Mouse (Mus musculus): ENCODE results near the gene Enox1. TPM values are rescaled to one million over a fixed set of nuclear protein-coding genes. Genes with fewer than 3 reads are reported as not detected.

Enox1 gene
- total and polyA plus RNA-seq, 2 experiments from 2014 or later: 23.1 to 49.6 TPM

GRCm38 (mm10) chr14:77563922-77564321 is 407.4 kb downstream of the Enox1 start:
- Histone ChIP-seq H3K9me3 (ENCODE audit: low read length) (no peaks in the 10 kb centered on the region), H3K4me2 (ENCODE audit: low read depth, low read length, poor library complexity, severe bottlenecking) (no peak overlapping the region), H3K36me3 (ENCODE audit: insufficient read depth, low read length) (no peaks in the 10 kb centered on the region), H3K4me1 (ENCODE audit: insufficient read depth, low read length) (no peaks in the 10 kb centered on the region), H3K9ac (replicated peaks; ENCODE audit: low read length, poor library complexity, severe bottlenecking) (no peak overlapping the region), H3K27ac (ENCODE audit: low read depth, low read length) (no peak overlapping the region), H3K4me3 (ENCODE audit: low read depth, low read length) (no peak overlapping the region), H3K27me3 (ENCODE audit: insufficient read depth, low read length) (no peaks in the 10 kb centered on the region)
- no peak for ATAC-seq (ENCODE audit: low FRiP score)
- no peak for DNase-seq (ENCODE audit: low spot score)
- no peak for TF ChIP-seq CTCF (IDR thresholded peaks at IDR 0.05)
- WGBS: 73% methylated on average over 5 of the region's 5 CpGs

- H3K27ac ChIP-seq (ENCODE audit: low read depth, low read length): no peak overlapping the region
- H3K36me3 ChIP-seq (ENCODE audit: insufficient read depth, low read length): no peaks in the 10 kb centered on the region
- H3K9me3 ChIP-seq (ENCODE audit: low read length): no peaks in the 10 kb centered on the region
- no peak overlapping the region for H3K4me3 ChIP-seq (ENCODE audit: low read depth, low read length)
- no peaks in the 10 kb centered on the region for H3K27me3 ChIP-seq (ENCODE audit: insufficient read depth, low read length)
- no peak overlapping the region for H3K4me2 ChIP-seq (ENCODE audit: low read depth, low read length, poor library complexity, severe bottlenecking)
- H3K4me1 ChIP-seq (ENCODE audit: insufficient read depth, low read length): no peaks in the 10 kb centered on the region
- WGBS: 76% methylated on average over 2 of the region's 2 CpGs
- ATAC-seq (ENCODE audit: low FRiP score): no peak
- no peak for DNase-seq (ENCODE audit: low spot score)
- H3K9ac ChIP-seq (replicated peaks; ENCODE audit: low read length, poor library complexity, severe bottlenecking): no peak overlapping the region
- TF ChIP-seq CTCF (IDR thresholded peaks at IDR 0.05): no peak
Measured at GRCm38 (mm10) chr14:77567120-77567519, 410.6 kb downstream of the Enox1 start.

- Histone ChIP-seq H3K4me1 (ENCODE audit: insufficient read depth, low read length) (peaks cover 8% of the 10 kb centered on the region; the same call in 1 of the 2 replicates), H3K4me3 (ENCODE audit: low read depth, low read length) (no peak overlapping the region), H3K27me3 (ENCODE audit: insufficient read depth, low read length) (no peaks in the 10 kb centered on the region), H3K9ac (replicated peaks; ENCODE audit: low read length, poor library complexity, severe bottlenecking) (no peak overlapping the region), H3K4me2 (ENCODE audit: low read depth, low read length, poor library complexity, severe bottlenecking) (no peak overlapping the region), H3K9me3 (ENCODE audit: low read length) (no peaks in the 10 kb centered on the region), H3K27ac (ENCODE audit: low read depth, low read length) (no peak overlapping the region), H3K36me3 (ENCODE audit: insufficient read depth, low read length) (no peaks in the 10 kb centered on the region)
- no peak for TF ChIP-seq CTCF (IDR thresholded peaks at IDR 0.05)
- DNase-seq (ENCODE audit: low spot score): no peak
- no peak for ATAC-seq (ENCODE audit: low FRiP score)
- 20% methylated on average over 3 of the region's 3 CpGs for WGBS
Measured at GRCm38 (mm10) chr14:77574436-77574835, 417.9 kb downstream of the Enox1 start.

DNA sequence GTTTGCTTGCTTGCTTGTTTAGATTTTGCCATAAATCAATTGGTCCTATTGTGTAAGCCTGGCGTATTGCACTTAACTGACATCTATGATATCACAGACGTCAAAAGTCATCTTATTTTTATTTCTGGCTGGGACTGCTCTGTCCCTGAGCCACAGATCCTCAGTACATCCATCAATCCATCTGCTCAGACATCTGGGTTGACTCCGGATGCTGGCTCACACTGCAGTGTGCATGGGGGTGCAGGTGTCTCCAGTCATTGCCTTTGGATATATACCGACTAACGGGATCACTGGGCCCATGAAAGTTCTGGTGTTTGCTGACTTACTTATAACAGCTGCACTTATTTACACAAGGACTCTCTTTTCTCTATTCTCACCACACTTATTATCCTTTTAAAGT is 419.8 kb downstream of the Enox1 start:
- Histone ChIP-seq H3K4me1 (ENCODE audit: insufficient read depth, low read length) (peaks cover 8% of the 10 kb centered on the region; the same call in 1 of the 2 replicates), H3K4me3 (ENCODE audit: low read depth, low read length) (no peak overlapping the region), H3K36me3 (ENCODE audit: insufficient read depth, low read length) (no peaks in the 10 kb centered on the region), H3K27ac (ENCODE audit: low read depth, low read length) (no peak overlapping the region), H3K4me2 (ENCODE audit: low read depth, low read length, poor library complexity, severe bottlenecking) (no peak overlapping the region), H3K27me3 (ENCODE audit: insufficient read depth, low read length) (no peaks in the 10 kb centered on the region), H3K9me3 (ENCODE audit: low read length) (no peaks in the 10 kb centered on the region), H3K9ac (replicated peaks; ENCODE audit: low read length, poor library complexity, severe bottlenecking) (no peak overlapping the region)
- ATAC-seq (ENCODE audit: low FRiP score) (no peak), DNase-seq (ENCODE audit: low spot score) (no peak)
- TF ChIP-seq CTCF (IDR thresholded peaks at IDR 0.05): no peak
- 80% methylated on average over 5 of the region's 5 CpGs for WGBS

DNA sequence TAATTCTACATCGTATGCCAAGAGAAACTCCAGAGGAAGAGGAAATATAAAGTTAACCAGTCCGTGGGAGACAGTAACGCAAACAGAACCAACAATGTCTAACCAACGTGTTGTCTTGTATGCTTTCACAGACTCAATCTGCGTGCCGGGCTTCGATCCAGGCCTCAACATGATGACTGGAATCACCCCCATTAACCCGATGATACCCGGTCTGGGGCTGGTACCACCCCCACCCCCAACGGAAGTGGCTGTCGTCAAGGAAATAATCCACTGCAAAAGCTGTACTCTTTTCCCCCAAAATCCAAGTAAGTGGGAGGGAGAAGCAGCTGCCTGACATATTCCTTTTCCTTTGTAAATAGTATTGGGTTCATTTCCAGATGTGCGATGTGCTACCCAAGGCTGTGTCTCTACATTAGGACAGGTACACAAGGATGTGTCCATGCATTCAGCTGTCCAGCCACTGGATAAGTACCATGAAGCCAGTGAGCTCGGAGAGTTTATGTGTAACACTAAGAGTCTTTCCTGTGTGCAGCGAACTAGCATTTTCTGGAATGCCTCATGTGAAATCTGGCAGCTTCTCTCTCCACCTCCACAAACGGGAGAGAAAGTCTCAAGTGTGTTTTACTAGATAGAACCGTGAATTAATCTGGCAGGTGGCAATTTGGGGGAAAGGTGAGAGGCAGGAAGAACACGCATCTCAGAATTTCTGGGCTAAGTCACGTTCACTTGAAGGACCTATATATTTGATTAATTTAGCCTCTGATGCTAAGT is 421.1 kb downstream of the Enox1 start:
- Histone ChIP-seq H3K4me2 (ENCODE audit: low read depth, low read length, poor library complexity, severe bottlenecking) (no peak overlapping the region), H3K4me1 (ENCODE audit: insufficient read depth, low read length) (peaks cover 8% of the 10 kb centered on the region; the same call in 1 of the 2 replicates), H3K36me3 (ENCODE audit: insufficient read depth, low read length) (no peaks in the 10 kb centered on the region), H3K4me3 (ENCODE audit: low read depth, low read length) (no peak overlapping the region), H3K9me3 (ENCODE audit: low read length) (no peaks in the 10 kb centered on the region), H3K27me3 (ENCODE audit: insufficient read depth, low read length) (no peaks in the 10 kb centered on the region), H3K27ac (ENCODE audit: low read depth, low read length) (no peak overlapping the region), H3K9ac (replicated peaks; ENCODE audit: low read length, poor library complexity, severe bottlenecking) (no peak overlapping the region)
- no peak for DNase-seq (ENCODE audit: low spot score)
- TF ChIP-seq CTCF (IDR thresholded peaks at IDR 0.05): no peak
- WGBS: 75% methylated on average over 18 of the region's 18 CpGs
- no peak for ATAC-seq (ENCODE audit: low FRiP score)

- H3K4me1 ChIP-seq (ENCODE audit: insufficient read depth, low read length): peaks cover 8% of the 10 kb centered on the region; the same call in 1 of the 2 replicates
- H3K4me2 ChIP-seq (ENCODE audit: low read depth, low read length, poor library complexity, severe bottlenecking): no peak overlapping the region
- WGBS: 24% methylated on average over 7 of the region's 7 CpGs
- ATAC-seq (ENCODE audit: low FRiP score) (peak; percentile 25; the same call in 1 of the 2 replicates), DNase-seq (ENCODE audit: low spot score) (no peak)
- peak; percentile 24; the same call in 1 of the 2 replicates for TF ChIP-seq CTCF (IDR thresholded peaks at IDR 0.05)
- H3K9ac ChIP-seq (replicated peaks; ENCODE audit: low read length, poor library complexity, severe bottlenecking): no peak overlapping the region
- H3K27ac ChIP-seq (ENCODE audit: low read depth, low read length): peak overlapping the region; percentile 26; the same call in 1 of the 2 replicates
- H3K27me3 ChIP-seq (ENCODE audit: insufficient read depth, low read length): no peaks in the 10 kb centered on the region
- no peak overlapping the region for H3K4me3 ChIP-seq (ENCODE audit: low read depth, low read length)
- H3K36me3 ChIP-seq (ENCODE audit: insufficient read depth, low read length): no peaks in the 10 kb centered on the region
- no peaks in the 10 kb centered on the region for H3K9me3 ChIP-seq (ENCODE audit: low read length)
Measured at GRCm38 (mm10) chr14:77578355-77578754, 421.8 kb downstream of the Enox1 start.

Data from midbrain, postnatal 0 days (tissue).